ENCODE assay signal across 18 mouse cellular contexts in genomic region chr6:71486867-71487266, GRCm38 (mm10).
"Had no signal": no experiment of that assay in that cellular context is flagged by ENCODE, and none has a peak within 500 bp of the region (broad histone marks: within the 10 kb centered on the region; RNA-seq: fewer than 3 reads in every experiment).

No protein-coding gene starts in this region.

- H3K4me2 ChIP-seq: kidney, embryonic 15.5 days; liver, embryonic 13.5 days; lung, embryonic 14.5 days; midbrain, embryonic 13.5 days had no signal

- H3K27ac ChIP-seq: kidney, embryonic 15.5 days; left cerebral cortex, adult 2 months; liver, embryonic 13.5 days; macrophage; midbrain, embryonic 13.5 days had no signal

- ATAC-seq: lung, postnatal 0 days; midbrain, embryonic 13.5 days; midbrain, embryonic 16.5 days had no signal

- DNase-seq: kidney, adult 11 months; kidney, adult 8-10 months; kidney, postnatal 10 days; kidney, postnatal 36 days; layer of hippocampus, postnatal 36 days; liver, embryonic 13.5 days; lung, embryonic 14.5 days; right cerebral cortex, adult 18-20 months; right cerebral cortex, postnatal 14 days; right cerebral cortex, postnatal 4 days; thymus, adult 18-20 months; thymus, postnatal 36 days had no signal

- H3K9me3 ChIP-seq: kidney, embryonic 15.5 days; liver, embryonic 13.5 days; midbrain, embryonic 13.5 days had no signal

- H3K4me1 ChIP-seq: kidney, embryonic 15.5 days; midbrain, embryonic 13.5 days had no signal

- H3K27me3 ChIP-seq: kidney, embryonic 15.5 days; liver, embryonic 13.5 days; midbrain, embryonic 13.5 days had no signal

- H3K36me3 ChIP-seq: kidney, embryonic 15.5 days; liver, embryonic 13.5 days; midbrain, embryonic 13.5 days had no signal

- H3K4me3 ChIP-seq: kidney, embryonic 15.5 days; left cerebral cortex, adult 2 months; liver, embryonic 13.5 days; midbrain, embryonic 13.5 days had no signal

- H3K9ac ChIP-seq: kidney, embryonic 15.5 days; liver, embryonic 13.5 days; lung, embryonic 14.5 days; midbrain, embryonic 13.5 days had no signal
